Mouse (Mus musculus) forebrain, embryonic 13.5 days (tissue): ENCODE measurements at regions not wholly inside any gene's neighbourhood (a gene's known extent, or its start where the extent isn't known, plus 50 kb on each side); places are given as distances from the start of the nearest gene placed in this dataset.

ENCODE experiments used
- ATAC-seq: fragments of 200-750 bp; cut with Nextera tagmentation; 2 replicates; pipeline ENCODE4 v1.8.0; 2017
- H3K27ac ChIP-seq: fragments of 300-500 bp; sonication (generic); 2 replicates; pipeline ENCODE4 v1.5.1; 2015; ENCODE audit warnings: inconsistent platforms, mild to moderate bottlenecking, moderate library complexity
- H3K27me3 ChIP-seq: fragments of 300-500 bp; sonication (generic); 2 replicates; pipeline ENCODE4 v1.6.1; 2015; ENCODE audit warnings: mild to moderate bottlenecking, inconsistent platforms
- H3K36me3 ChIP-seq: fragments of 300-500 bp; sonication (generic); 2 replicates; pipeline ENCODE4 v1.6.1; 2015; ENCODE audit warnings: mild to moderate bottlenecking, inconsistent platforms; ENCODE audit not compliant: poor library complexity, severe bottlenecking
- H3K4me1 ChIP-seq: fragments of 300-500 bp; sonication (generic); 2 replicates; pipeline ENCODE4 v1.6.1; 2015; ENCODE audit warnings: inconsistent platforms
- H3K4me2 ChIP-seq: fragments of 300-500 bp; sonication (generic); 2 replicates; pipeline ENCODE4 v1.6.1; 2015; ENCODE audit warnings: inconsistent platforms, mild to moderate bottlenecking, moderate library complexity
- H3K4me3 ChIP-seq: fragments of 300-500 bp; sonication (generic); 2 replicates; pipeline ENCODE4 v1.5.1; 2015; ENCODE audit warnings: mild to moderate bottlenecking, inconsistent platforms
- H3K9ac ChIP-seq: fragments of 300-500 bp; sonication (generic); 2 replicates; pipeline ENCODE4 v1.6.1; 2015; ENCODE audit warnings: mild to moderate bottlenecking, inconsistent platforms
- H3K9me3 ChIP-seq: fragments of 300-500 bp; sonication (generic); replicated peaks from 2 replicates; pipeline ENCODE4 v1.6.1; 2016; ENCODE audit warnings: inconsistent platforms
- WGBS: fragments of 180-500 bp; shearing (Covaris S2); methylation state at CpG from one replicate; pipeline ENCODE4 v1.1.7; 2015; 5-methylcytosine and 5-hydroxymethylcytosine counted together

- ATAC-seq: no peak
- 83% methylated on average over 17 of the region's 17 CpGs for WGBS
- Histone ChIP-seq H3K9ac (no peak overlapping the region), H3K9me3 (no peaks in the 10 kb centered on the region), H3K36me3 (no peaks in the 10 kb centered on the region), H3K4me1 (no peaks in the 10 kb centered on the region), H3K4me2 (no peak overlapping the region), H3K27me3 (no peaks in the 10 kb centered on the region), H3K27ac (no peak overlapping the region), H3K4me3 (no peak overlapping the region)
Observed at GRCm38 (mm10) chr2:179000448-179001081, 441.7 kb upstream of the Cdh4 start.

GRCm38 (mm10) chr2:179007766-179008165, 434.5 kb upstream of the Cdh4 start:
- H3K27ac ChIP-seq: no peak overlapping the region
- H3K9me3 ChIP-seq: no peaks in the 10 kb centered on the region
- no peak overlapping the region for H3K9ac ChIP-seq
- no peaks in the 10 kb centered on the region for H3K36me3 ChIP-seq
- no peak for ATAC-seq
- no peak overlapping the region for H3K4me3 ChIP-seq
- H3K4me1 ChIP-seq: no peaks in the 10 kb centered on the region
- no peaks in the 10 kb centered on the region for H3K27me3 ChIP-seq
- 84% methylated on average over 6 of the region's 6 CpGs for WGBS
- H3K4me2 ChIP-seq: no peak overlapping the region

- no peak for ATAC-seq
- Histone ChIP-seq H3K4me1 (no peaks in the 10 kb centered on the region), H3K9ac (no peak overlapping the region), H3K27ac (no peak overlapping the region), H3K9me3 (no peaks in the 10 kb centered on the region), H3K36me3 (no peaks in the 10 kb centered on the region), H3K4me2 (no peak overlapping the region), H3K4me3 (no peak overlapping the region), H3K27me3 (no peaks in the 10 kb centered on the region)
- 85% methylated on average over 6 of the region's 6 CpGs for WGBS
Observed at GRCm38 (mm10) chr2:179013891-179014593, 428.2 kb upstream of the Cdh4 start.

GRCm38 (mm10) chr2:179022675-179023194, 419.5 kb upstream of the Cdh4 start:
- H3K27ac ChIP-seq: no peak overlapping the region
- no peaks in the 10 kb centered on the region for H3K36me3 ChIP-seq
- peaks cover 5% of the 10 kb centered on the region; the same call in 1 of the 2 replicates for H3K4me1 ChIP-seq
- WGBS: 64% methylated on average over 5 of the region's 5 CpGs
- no peak overlapping the region for H3K4me2 ChIP-seq
- ATAC-seq: no peak
- H3K9me3 ChIP-seq: no peaks in the 10 kb centered on the region
- H3K4me3 ChIP-seq: no peak overlapping the region
- no peak overlapping the region for H3K9ac ChIP-seq
- H3K27me3 ChIP-seq: no peaks in the 10 kb centered on the region

- 46% methylated on average over 3 of the region's 3 CpGs for WGBS
- Histone ChIP-seq H3K36me3 (no peaks in the 10 kb centered on the region), H3K9me3 (no peaks in the 10 kb centered on the region), H3K9ac (no peak overlapping the region), H3K4me3 (no peak overlapping the region), H3K4me2 (no peak overlapping the region), H3K4me1 (peaks cover 5% of the 10 kb centered on the region; the same call in 1 of the 2 replicates), H3K27me3 (no peaks in the 10 kb centered on the region), H3K27ac (no peak overlapping the region)
- no peak for ATAC-seq
Observed at GRCm38 (mm10) chr2:179024225-179024624, 418.0 kb upstream of the Cdh4 start.

- H3K4me1 ChIP-seq: no peaks in the 10 kb centered on the region
- 93% methylated on average over 2 of the region's 2 CpGs for WGBS
- no peak overlapping the region for H3K4me3 ChIP-seq
- ATAC-seq: no peak
- no peak overlapping the region for H3K4me2 ChIP-seq
- no peaks in the 10 kb centered on the region for H3K36me3 ChIP-seq
- no peaks in the 10 kb centered on the region for H3K9me3 ChIP-seq
- H3K9ac ChIP-seq: no peak overlapping the region
- H3K27ac ChIP-seq: no peak overlapping the region
- no peaks in the 10 kb centered on the region for H3K27me3 ChIP-seq
Observed at GRCm38 (mm10) chr2:179033171-179033570, 409.1 kb upstream of the Cdh4 start.

GRCm38 (mm10) chr2:179035446-179035845, 406.8 kb upstream of the Cdh4 start:
- Histone ChIP-seq H3K4me2 (no peak overlapping the region), H3K4me1 (no peaks in the 10 kb centered on the region), H3K9me3 (no peaks in the 10 kb centered on the region), H3K27ac (no peak overlapping the region), H3K4me3 (no peak overlapping the region), H3K27me3 (no peaks in the 10 kb centered on the region), H3K36me3 (no peaks in the 10 kb centered on the region), H3K9ac (no peak overlapping the region)
- ATAC-seq: peak; percentile 78
- WGBS: 57% methylated on average over 6 of the region's 6 CpGs

GRCm38 (mm10) chr2:179039697-179040096, 402.5 kb upstream of the Cdh4 start:
- H3K36me3 ChIP-seq: no peaks in the 10 kb centered on the region
- H3K4me2 ChIP-seq: no peak overlapping the region
- ATAC-seq: no peak
- H3K9me3 ChIP-seq: no peaks in the 10 kb centered on the region
- H3K27me3 ChIP-seq: no peaks in the 10 kb centered on the region
- no peak overlapping the region for H3K4me3 ChIP-seq
- H3K9ac ChIP-seq: no peak overlapping the region
- WGBS: 66% methylated on average over 2 of the region's 2 CpGs
- H3K27ac ChIP-seq: no peak overlapping the region
- H3K4me1 ChIP-seq: peaks cover 7% of the 10 kb centered on the region; the same call in 1 of the 2 replicates

GRCm38 (mm10) chr2:179043671-179044070, 398.6 kb upstream of the Cdh4 start:
- no peaks in the 10 kb centered on the region for H3K36me3 ChIP-seq
- no peak overlapping the region for H3K27ac ChIP-seq
- no peak overlapping the region for H3K4me3 ChIP-seq
- no peaks in the 10 kb centered on the region for H3K9me3 ChIP-seq
- peaks cover 19% of the 10 kb centered on the region for H3K4me1 ChIP-seq
- H3K4me2 ChIP-seq: no peak overlapping the region
- no peaks in the 10 kb centered on the region for H3K27me3 ChIP-seq
- WGBS: 73% methylated on average over 4 of the region's 4 CpGs
- ATAC-seq: no peak
- no peak overlapping the region for H3K9ac ChIP-seq

GRCm38 (mm10) chr2:179045361-179045760, 396.9 kb upstream of the Cdh4 start:
- ATAC-seq: peak; percentile 91
- Histone ChIP-seq H3K27me3 (no peaks in the 10 kb centered on the region), H3K4me1 (peaks cover 19% of the 10 kb centered on the region), H3K4me3 (no peak overlapping the region), H3K4me2 (no peak overlapping the region), H3K36me3 (no peaks in the 10 kb centered on the region), H3K9me3 (no peaks in the 10 kb centered on the region), H3K9ac (no peak overlapping the region), H3K27ac (no peak overlapping the region)
- 33% methylated on average over 1 of the region's 1 CpGs for WGBS

- no peaks in the 10 kb centered on the region for H3K9me3 ChIP-seq
- 51% methylated on average over 8 of the region's 8 CpGs for WGBS
- H3K4me3 ChIP-seq: no peak overlapping the region
- no peak for ATAC-seq
- H3K9ac ChIP-seq: no peak overlapping the region
- H3K4me1 ChIP-seq: peaks cover 9% of the 10 kb centered on the region; the same call in 1 of the 2 replicates
- no peak overlapping the region for H3K4me2 ChIP-seq
- H3K27ac ChIP-seq: no peak overlapping the region
- H3K27me3 ChIP-seq: no peaks in the 10 kb centered on the region; the same call in 1 of the 2 replicates
- H3K36me3 ChIP-seq: no peaks in the 10 kb centered on the region
Observed at GRCm38 (mm10) chr2:179054441-179054840, 387.8 kb upstream of the Cdh4 start.

GRCm38 (mm10) chr2:179064616-179065015, 377.6 kb upstream of the Cdh4 start:
- H3K9ac ChIP-seq: no peak overlapping the region
- no peak overlapping the region for H3K4me3 ChIP-seq
- no peak for ATAC-seq
- H3K36me3 ChIP-seq: no peaks in the 10 kb centered on the region
- H3K9me3 ChIP-seq: no peaks in the 10 kb centered on the region
- no peaks in the 10 kb centered on the region for H3K27me3 ChIP-seq
- peaks cover 3% of the 10 kb centered on the region; the same call in 1 of the 2 replicates for H3K4me1 ChIP-seq
- H3K4me2 ChIP-seq: no peak overlapping the region
- no peak overlapping the region for H3K27ac ChIP-seq
- WGBS: 39% methylated on average over 8 of the region's 8 CpGs
